Mouse (Mus musculus): Measurements from ENCODE around the gene Psmb9. TPM values are rescaled to one million over a fixed set of nuclear protein-coding genes. Genes with fewer than 3 reads are reported as not detected.

The Psmb9 gene
- polyA plus RNA-seq, 1 experiment = 0.33 TPM

DNA sequence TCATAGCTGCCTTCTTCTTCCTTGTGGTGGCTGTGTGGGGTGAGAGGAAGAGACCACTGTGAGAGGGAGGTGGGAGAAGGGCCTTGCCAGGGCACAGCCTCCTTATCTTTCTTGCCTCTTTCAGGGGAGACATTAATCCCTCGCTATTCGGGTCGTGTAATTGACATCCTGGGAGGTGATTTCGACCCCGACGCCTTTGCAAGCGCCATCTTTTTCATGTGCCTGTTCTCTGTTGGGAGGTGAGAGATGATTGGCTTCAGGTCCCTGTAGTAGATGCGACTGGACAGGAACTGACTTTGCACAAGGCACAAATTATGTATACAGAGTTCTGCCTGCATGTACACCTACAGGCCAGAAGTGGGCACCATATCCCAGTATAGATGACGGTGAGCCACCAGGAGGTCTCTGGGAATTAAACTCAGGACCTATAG lies 18.2 kb upstream of the Psmb9 start:
- no peak for TF ChIP-seq GATA1 (IDR thresholded peaks at IDR 0.05; ENCODE audit: low read length)

DNA sequence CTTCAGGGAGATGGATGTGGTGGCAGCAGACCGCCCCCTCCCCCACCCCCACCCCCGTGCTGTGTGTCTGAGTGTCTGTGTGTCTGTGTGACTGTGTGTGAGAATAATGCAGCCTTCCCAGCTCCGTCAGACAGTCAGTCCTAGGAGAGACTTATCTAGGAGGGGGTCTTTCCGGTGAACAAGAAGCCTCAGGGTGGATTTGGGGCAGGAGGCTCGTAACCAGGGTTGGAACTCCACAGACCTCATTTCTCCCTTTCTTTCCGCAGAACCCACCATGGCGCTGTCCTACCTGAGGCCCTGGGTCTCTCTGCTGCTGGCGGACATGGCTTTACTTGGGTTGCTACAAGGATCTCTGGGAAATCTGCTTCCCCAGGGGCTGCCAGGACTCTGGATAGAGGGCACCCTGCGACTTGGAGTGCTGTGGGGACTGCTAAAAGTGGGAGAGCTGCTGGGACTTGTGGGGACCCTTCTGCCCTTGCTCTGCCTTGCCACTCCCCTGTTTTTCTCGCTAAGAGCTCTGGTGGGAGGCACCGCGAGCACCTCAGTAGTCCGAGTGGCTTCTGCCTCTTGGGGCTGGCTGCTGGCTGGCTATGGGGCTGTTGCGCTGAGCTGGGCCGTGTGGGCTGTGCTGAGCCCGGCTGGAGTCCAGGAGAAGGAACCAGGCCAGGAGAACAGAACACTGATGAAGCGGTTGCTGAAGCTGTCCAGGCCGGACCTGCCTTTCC lies 17.6 kb upstream of the Psmb9 start:
- TF ChIP-seq GATA1 (IDR thresholded peaks at IDR 0.05; ENCODE audit: low read length) = no peak

DNA sequence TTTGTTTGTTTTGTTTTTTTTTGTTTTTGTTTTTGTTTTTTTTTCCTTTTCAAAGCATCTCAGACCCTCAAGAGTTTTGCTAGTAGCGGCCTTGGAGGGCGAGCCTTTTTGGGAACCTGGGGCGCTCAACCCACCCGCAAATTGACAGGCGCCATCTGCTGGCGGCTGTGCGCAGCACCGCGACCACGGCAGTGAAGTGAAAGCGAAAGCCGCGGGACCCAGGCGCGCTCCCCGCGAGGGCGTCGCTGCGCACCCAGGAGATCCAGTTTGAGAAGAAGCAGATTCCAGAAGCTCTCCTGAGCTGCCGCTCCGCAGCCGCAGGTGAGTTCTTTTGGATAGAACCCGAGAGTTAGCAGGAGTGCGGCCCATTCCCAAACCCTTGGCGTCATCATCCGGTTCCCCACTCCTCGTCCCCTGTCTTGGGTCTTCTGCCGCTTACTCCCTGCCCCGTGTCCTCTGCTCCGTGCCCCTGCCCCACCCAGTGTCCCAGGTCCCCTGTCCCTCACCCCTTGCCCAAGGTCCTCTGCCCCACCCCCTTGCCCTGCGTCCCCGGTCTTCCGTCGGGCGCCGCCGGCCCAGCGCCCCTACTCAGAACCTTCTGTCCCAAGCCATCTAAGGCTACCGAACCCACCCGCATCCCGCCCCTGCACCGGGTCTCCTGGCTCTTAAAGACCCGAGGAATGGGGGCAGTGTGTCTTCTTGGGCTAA lies 16.9 kb upstream of the Psmb9 start:
- no peak for TF ChIP-seq GATA1 (IDR thresholded peaks at IDR 0.05; ENCODE audit: low read length)

DNA sequence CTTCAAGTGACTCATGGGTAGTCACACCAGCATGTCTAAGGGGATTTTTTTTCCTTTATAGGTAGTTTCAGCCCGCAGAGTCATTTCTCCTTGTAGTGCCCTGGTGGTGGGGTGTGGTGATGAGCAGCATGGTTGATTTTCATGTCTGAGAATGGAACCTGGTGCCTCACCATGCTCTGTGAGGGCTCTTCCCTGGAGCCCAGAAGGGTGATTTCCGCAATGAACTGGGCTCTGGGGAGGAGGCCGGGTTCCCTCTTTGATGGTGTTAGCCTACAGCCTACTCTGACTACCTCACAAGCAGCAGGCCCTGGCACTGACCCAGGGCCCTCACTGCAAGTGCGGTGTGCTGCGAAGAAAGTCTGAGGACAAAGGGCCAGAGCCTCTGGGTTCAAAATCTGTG lies 15.9 kb upstream of the Psmb9 start, which contains the start of gene Tap2:
Gene Tap2, plus strand, starts transcription at position 84 of the 400 bp plus-strand sequence.
- no peak for TF ChIP-seq GATA1 (IDR thresholded peaks at IDR 0.05; ENCODE audit: low read length)

DNA sequence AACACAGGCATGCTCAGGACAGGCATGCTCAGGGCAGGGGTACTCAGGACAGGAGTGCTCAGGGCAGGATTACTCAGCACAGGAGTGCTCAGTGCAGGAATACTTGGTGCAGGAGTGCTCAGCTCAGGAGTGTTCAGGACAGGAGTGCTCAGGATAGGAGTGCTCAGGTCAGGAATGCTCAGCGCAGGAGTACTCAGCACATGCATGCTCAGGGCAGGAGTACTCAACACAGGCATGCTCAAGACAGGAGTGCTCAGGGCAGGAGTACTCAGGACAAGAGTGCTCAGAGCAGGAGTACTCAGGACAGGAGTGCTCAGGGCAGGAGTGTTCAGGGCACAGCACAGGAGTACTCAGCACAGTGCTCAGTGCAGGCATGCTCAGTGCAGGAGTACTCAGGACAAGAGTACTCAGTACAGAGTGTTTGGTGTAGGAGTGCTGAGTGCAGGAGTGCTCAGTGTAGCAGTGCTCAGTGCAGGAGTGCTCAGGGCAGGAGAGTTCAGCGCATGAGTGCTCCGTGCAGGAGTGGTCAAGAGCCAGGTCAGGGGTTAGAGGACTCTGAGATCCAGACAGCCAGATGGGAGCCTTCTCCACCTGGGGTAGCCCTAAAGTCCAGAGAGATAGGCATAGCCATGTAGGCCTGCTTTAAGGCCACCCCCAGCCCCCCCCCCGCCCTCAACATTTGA lies 15.3 kb upstream of the Psmb9 start:
- TF ChIP-seq GATA1 (IDR thresholded peaks at IDR 0.05; ENCODE audit: low read length) = no peak

DNA sequence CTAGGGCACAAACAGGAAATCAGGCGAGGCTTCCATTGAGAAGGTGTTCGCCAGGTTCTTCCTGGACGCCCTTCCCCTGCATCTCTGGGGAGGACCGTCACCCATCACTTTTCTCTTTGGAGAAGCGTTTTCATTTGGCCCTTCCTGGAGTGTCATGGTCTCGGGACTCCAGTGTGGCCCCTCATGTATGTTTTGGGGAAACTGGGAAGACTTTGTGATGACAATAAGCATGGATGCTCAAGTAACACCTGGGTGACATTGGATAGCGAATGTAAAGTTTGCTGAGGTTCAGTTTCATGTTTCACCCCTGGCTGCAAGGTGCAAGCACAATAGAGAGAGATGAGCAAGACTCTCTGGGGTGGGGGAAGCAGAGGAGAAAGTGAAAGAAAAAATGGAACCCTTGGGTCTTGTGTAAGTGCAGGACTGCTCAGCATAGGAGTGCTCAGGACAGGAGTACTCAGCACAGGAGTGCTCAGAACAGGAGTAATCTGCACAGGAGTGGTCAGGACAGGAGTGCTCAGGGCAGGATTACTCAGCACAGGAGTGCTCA lies 14.0 kb upstream of the Psmb9 start:
- TF ChIP-seq GATA1 (IDR thresholded peaks at IDR 0.05; ENCODE audit: low read length) = no peak

DNA sequence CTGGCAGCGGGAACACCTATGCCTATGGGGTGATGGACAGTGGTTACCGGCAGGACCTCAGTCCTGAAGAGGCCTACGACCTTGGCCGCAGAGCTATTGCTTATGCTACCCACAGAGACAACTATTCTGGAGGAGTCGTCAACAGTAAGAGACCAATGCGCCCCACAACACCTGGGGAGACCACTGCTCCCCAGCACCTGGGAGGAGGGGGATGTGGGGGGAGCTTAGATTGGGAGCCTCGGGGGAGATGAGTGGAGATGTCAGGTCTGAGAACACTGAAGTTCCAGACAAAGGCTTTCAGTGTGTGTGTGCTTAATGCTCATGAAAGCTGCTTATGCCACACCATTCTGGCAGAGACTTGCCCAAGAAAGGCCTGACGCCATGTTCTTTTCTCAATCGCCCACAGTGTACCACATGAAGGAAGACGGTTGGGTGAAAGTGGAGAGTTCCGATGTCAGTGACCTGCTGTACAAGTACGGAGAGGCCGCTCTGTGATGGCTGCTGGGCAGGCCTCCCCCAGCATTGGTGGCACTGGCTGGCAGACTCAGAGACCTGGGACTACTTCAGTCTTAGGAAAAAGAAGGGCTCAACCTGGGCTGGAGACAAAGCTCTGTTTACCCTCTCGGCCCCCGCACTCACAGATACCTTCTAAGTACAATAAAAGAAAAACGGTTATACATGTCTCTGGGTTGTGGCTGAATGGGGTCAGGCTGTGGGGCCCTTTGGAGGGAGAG lies 13.4 kb upstream of the Psmb9 start:
- TF ChIP-seq GATA1 (IDR thresholded peaks at IDR 0.05; ENCODE audit: low read length) = no peak

DNA sequence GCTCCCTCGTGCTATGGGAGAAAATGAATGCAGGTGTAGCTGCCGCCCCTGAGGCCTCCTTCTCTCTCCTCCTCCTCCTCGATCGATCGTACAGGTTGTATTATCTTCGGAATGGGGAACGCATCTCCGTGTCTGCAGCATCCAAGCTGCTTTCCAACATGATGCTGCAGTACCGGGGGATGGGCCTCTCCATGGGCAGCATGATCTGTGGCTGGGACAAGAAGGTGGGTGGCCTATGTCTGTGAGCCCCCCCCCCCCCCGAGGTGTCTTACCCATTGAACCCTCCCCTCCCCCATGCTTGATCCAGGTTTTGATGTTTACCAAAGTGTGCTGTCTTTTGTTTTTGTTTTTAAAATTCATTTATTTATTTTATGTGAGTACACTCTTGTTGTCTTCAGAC lies 12.5 kb upstream of the Psmb9 start:
- no peak for TF ChIP-seq GATA1 (IDR thresholded peaks at IDR 0.05; ENCODE audit: low read length)

DNA sequence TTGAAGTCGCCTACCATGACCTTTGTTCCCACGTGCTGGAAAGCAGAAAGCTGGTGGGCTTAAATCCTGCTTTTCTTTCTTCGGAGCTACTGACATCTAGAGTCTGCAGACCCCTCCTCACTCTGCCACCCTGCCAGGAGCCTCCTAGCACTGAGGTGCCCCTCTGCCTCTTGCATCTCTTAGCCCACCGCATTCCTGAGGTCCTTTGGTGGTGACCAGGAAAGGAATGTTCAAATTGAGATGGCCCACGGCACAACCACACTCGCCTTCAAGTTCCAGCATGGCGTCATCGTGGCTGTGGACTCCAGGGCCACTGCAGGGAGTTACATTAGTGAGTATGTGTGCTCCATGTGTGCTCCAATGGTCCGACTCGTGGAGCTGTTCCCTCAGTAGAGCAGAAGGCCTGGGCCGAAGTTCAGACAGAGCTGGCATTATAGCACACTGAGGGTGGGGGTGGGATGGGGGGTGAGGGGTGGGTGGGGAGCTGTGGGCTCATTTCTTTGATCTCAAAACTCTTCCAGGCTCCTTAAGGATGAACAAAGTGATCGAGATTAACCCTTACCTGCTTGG lies 11.6 kb upstream of the Psmb9 start:
- no peak for TF ChIP-seq GATA1 (IDR thresholded peaks at IDR 0.05; ENCODE audit: low read length)

DNA sequence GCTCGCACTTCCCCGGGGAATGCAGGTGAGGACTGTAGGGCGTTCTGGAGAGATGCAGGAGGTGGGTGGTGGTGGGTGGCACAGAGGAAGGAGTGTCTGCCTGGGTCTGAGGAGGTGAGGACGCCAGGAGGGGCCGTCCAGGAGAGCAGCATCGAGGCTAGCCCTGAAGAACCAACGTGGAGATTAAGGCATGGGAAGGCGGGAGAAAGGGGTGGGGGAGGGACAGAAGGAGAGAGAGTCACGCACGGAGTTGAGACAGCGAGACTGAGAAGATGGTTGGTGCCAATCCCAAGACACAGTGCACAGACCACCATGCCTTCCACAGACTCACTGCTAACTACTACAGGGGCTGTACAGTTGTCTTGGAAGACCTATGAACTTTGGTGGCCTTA lies 11.0 kb upstream of the Psmb9 start:
- TF ChIP-seq GATA1 (IDR thresholded peaks at IDR 0.05; ENCODE audit: low read length) = no peak

DNA sequence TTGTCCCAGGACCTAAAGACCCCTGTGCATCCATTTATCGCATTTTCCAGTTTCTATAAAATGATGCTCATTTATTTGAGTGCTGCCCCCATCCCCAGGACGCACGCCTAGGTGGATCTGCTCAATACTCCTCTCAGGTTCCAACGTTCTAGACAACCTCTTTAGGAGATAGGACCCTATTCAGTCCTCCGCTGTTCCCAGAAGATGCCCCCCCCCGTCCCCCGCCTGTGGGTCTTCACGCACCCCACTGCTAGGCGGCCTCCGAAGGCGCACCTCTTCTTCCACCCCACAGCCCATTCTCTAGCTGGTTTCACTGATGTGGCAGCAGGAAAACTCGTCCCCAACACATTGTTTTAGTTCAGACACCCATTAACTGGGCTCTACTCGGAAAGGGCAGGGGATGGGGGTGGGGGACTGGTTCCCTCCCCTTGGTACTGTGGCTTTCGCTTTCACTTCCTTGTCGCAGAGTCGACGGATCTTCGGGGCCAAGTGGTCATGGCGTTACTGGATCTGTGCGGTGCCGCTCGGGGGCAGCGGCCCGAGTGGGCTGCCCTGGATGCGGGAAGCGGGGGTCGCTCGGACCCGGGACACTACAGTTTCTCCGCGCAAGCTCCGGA lies 10.4 kb upstream of the Psmb9 start:
- no peak for TF ChIP-seq GATA1 (IDR thresholded peaks at IDR 0.05; ENCODE audit: low read length)

DNA sequence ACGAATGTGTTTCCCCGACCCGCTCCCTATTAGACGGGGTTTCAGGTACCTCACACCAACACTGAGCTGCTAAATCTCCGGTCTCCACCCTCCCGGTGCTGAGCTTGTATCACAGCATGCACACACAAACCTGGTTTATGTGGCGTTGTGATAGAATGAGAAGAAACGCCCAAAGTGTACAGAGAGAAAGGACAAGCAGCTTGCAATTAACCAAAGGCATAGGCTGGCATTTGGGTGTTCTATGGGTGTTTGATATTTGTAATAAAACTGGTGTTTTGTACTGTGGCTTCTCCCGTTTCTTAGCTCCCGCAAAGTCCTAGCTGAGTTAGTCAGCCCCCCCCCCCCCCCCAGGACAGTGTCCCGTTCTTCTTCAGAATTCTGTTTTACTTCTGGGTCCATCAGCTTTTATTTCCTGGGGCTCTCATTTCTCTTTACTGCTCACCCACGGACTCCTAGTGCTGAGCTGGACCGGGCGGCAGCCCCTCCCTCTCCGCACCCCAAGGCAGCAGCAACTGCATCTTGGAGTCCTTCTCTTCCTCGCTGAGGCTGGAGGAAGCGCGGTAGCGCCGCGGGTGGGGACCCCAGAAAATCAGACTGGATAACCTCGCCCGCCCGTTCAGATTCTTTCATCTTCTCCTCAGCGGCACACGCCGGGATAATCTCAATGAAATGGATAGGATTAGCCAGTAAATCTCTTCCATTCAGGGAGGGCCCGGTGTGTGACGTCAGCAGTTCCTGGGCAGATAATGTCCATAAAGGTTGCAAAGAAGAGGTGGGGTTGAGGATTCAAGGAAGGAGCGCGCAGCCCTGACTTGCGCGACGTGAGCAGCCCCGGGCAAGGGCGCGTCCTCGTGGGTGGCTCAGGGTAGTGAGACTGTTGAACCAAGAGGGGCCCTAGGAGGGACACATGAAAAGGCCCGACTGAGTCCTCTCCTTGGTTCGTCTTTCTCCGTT lies 9.7 kb upstream of the Psmb9 start, which contains the start of gene Psmb8:
Gene Psmb8, plus strand, starts transcription at position 781 of the 954 bp plus-strand sequence.
- TF ChIP-seq GATA1 (IDR thresholded peaks at IDR 0.05; ENCODE audit: low read length) = no peak

DNA sequence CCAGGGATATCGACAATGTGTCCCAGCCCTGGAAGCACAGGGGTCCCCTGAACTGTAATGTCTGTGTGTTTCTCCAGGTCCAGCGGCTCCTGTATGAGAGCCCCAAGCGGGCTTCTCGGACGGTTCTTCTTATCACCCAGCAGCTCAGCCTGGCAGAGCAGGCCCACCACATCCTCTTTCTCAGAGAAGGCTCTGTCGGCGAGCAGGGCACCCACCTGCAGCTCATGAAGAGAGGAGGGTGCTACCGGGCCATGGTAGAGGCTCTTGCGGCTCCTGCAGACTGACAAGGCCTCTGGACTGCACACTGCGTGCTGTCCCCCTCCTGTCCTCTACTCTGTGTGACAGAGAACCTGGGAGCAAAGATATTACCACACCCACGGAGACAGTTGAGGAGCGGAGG lies 8.9 kb upstream of the Psmb9 start:
- no peak for TF ChIP-seq GATA1 (IDR thresholded peaks at IDR 0.05; ENCODE audit: low read length)
